Mouse (Mus musculus) forebrain, embryonic 16.5 days (tissue): ENCODE measurements around the gene Csf1. TPM values are rescaled to one million over a fixed set of nuclear protein-coding genes. Genes with fewer than 3 reads are reported as not detected.

Experiments
- polyA plus RNA-seq: library from polyadenylated mRNA; unstranded; fragments of >200 nt; fragmentation: Nextera tagmentation; extraction: Ambion mirVana; gene quantifications from 2 replicates; pipeline ENCODE4 v1.2.1, GENCODE M21; 2015

Csf1 gene
- polyA plus RNA-seq, 1 experiment from 2014 or later: 7.3 TPM

Other genes starting within 250 kb of the Csf1 start
- 16.0 and 21.6 TPM in 2 replicates for gene Slc6a17, start 242.5 kb downstream of the Csf1 start, polyA plus RNA-seq
- gene Ubl4b, start 205.4 kb downstream of the Csf1 start, polyA plus RNA-seq: not detected in 2 replicates
- 2.7 and 4.9 TPM in 2 replicates for gene Alx3, start 165.4 kb downstream of the Csf1 start, polyA plus RNA-seq
- not detected in 2 replicates for gene Gm10961, start 129.1 kb downstream of the Csf1 start, polyA plus RNA-seq
- 145 and 148 TPM in 2 replicates for gene Strip1, start 128.8 kb downstream of the Csf1 start, polyA plus RNA-seq
- gene Ahcyl1, start 63.9 kb downstream of the Csf1 start, polyA plus RNA-seq: 110 and 117 TPM in 2 replicates
- gene Eps8l3, start 116.8 kb upstream of the Csf1 start, polyA plus RNA-seq: not detected in 2 replicates
- gene Gstm5, start 135.4 kb upstream of the Csf1 start, polyA plus RNA-seq: 173 and 174 TPM in 2 replicates
- 65.5 and 70.7 TPM in 2 replicates for gene Gstm7, start 171.3 kb upstream of the Csf1 start, polyA plus RNA-seq
- 10.2 and 11.7 TPM in 2 replicates for gene Gstm6, start 183.3 kb upstream of the Csf1 start, polyA plus RNA-seq
- gene Gstm3, start 208.8 kb upstream of the Csf1 start, polyA plus RNA-seq: not detected in 2 replicates
- gene Gstm2, start 226.0 kb upstream of the Csf1 start, polyA plus RNA-seq: 4.2 and 9.2 TPM in 2 replicates